Mouse (Mus musculus): ENCODE measurements at regions not wholly inside any gene's neighbourhood (a gene's known extent, or its start where the extent isn't known, plus 50 kb on each side); places are given as distances from the start of the nearest gene placed in this dataset.

- TF ChIP-seq POLR2A (IDR thresholded peaks at IDR 0.05; ENCODE audit: insufficient read length, low read depth) (no peak), POLR2AphosphoS2 (IDR thresholded peaks at IDR 0.05; ENCODE audit: insufficient read length, low read depth) (no peak), USF1 (IDR thresholded peaks at IDR 0.05; ENCODE audit: low read depth) (no peak), TCF12 (IDR thresholded peaks at IDR 0.05; ENCODE audit: insufficient read depth, poor library complexity, severe bottlenecking) (no peak), CEBPB (IDR thresholded peaks at IDR 0.05; ENCODE audit: insufficient read depth, poor library complexity, severe bottlenecking) (no peak), E2F4 (IDR thresholded peaks at IDR 0.05; ENCODE audit: insufficient read depth) (no peak)
These were observed 101.5 kb upstream of the Marcks start for GRCm38 (mm10) chr10:37240201-37240600.

Measured in myocyte (in vitro differentiated cells).